Mouse (Mus musculus) cerebellum, adult 18-20 months (tissue): Measurements from ENCODE around the gene Lrba.
A peak's percentile ranks its signal among the peaks of the same experiment; 100 is the strongest.

Experiments
- DNase-seq, 2 experiments: peaks; one replicate each; pipeline ENCODE4 v3.0.0; 2021

The Lrba gene

DNA sequence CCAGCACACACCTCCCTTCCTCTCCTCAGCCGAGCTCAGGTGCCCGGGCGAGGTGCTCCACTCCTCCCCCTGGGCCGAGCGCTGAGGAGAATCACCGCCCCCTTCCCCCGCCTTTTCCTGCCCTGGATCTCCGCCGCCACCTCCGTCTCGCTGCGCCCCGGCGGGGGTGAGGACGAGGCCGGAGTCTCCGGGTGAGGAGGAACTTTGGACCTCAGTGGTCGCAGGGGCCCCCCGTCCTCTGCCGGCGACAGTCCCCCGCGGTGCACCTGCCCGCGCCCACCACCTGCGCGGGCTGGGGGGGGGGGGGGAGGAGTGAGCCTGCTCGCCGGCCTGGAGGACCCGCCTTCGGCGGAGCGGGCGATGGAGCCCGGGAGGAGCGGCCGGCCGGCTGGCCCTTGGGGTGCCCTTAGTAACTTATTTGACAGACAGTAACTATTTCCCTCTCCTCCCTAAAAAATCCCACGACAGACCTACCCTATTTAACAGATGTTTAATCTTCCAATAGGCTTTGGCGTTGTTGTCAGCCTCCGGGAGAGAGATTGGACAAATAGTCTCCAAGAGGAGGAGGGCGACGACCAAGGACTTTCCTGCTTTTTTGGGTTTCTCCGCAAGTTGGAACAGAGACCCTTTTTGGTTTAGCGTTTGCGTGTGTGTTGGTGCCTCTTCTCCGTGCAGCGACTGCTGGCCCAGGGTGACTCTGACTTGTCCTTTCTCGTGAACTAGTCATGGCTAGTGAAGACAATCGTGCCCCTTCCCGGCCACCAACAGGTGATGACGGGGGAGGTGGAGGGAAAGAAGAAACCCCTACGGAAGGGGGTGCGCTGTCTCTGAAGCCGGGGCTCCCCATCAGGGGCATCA lies at the start of gene Lrba:
Lrba (plus strand) TSS at position 117 of the 858 bp plus-strand sequence.
- peak; percentile 86 to 89 for DNase-seq

DNA sequence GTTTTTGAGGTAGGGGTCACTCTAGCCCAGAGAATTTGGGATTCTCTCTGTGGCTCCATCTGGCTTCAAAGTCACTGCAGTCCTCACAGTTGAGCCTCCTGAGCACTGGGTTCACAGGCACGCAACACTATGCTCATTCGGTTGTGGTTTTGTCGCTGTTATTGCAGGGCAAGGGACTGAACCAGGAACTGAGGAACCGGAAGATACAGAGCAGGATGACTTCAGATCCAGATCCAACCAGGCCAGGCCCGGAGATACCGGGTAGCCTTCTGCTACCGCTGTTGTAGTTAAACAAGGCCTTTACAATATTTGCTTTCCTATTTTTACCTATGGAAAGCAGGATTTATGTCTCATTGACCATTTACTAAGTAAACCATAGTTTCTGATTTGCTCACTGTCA lies 44.8 kb upstream of the Lrba start:
- DNase-seq, result no peak

DNA sequence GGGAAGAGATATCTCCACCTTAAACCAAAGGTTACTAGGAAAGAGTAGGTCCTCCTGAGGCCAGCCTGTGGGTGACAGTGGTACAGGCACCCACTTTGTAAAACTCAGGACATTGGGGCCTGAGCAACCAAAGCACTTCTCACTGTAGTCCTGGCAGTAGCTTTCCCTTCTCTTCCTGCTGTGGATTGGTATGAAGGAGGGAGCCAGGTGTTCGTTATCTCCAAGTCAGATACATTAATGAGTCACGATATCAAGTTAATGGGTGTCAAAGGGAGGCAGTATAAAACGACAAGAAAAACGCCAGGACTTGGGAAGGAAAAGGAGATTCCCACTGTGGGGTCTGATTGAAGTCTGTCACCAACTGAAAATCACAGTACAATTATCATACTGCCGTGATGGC lies 43.4 kb upstream of the Lrba start:
- DNase-seq, result no peak

- DNase-seq, result no peak
These were observed 39.9 kb upstream of the Lrba start for GRCm38 (mm10) chr3:86184546-86184945.

GRCm38 (mm10) chr3:86187736-86188389 lies 36.6 kb upstream of the Lrba start:
- no peak for DNase-seq

GRCm38 (mm10) chr3:86195981-86196380 lies 28.5 kb upstream of the Lrba start:
- no peak for DNase-seq

DNA sequence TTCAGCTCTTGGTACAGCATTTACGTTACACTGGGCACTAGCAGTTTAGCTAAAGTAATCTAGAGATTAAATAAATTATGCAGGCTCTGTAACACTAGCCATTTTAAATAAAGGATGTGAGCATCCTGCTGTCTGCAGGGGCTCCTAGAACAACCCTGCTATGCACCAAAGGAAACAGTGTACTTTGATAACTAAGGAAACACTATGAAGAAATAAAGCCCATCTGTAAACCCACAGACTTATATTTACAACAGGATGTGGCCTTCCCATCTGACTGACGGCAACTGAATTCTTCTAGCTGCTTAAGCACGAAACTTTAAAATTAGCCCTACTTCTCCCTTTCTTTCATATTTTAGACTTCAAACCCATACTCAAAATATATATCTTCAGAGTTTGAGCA lies 28.0 kb upstream of the Lrba start:
- DNase-seq, result no peak

DNA sequence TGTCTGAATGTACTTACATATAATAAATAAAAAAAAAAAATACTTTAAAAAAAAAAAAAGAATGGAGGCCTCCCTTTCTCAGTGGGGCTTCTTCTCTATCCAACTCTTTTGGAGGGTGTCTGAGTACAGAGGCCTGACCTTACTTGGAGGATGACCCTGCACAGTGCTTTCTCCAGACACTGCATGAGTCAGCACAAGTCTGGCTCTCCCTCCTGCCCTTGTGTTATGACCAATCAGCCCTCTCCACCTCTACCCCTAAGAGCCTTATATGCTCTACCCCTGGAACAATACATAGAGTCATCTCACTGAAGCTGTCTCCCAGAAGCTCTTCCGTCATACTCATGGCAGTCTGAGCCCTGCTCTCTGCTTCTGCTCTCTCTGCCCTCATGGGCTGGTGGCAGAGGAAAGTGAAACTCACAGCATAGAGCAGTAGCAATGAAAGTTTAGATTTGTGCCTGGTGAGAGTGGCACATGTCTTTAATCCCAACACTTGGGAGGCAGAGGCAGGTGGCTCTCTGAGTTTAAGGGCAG lies 22.8 kb upstream of the Lrba start:
- no peak for DNase-seq

DNA sequence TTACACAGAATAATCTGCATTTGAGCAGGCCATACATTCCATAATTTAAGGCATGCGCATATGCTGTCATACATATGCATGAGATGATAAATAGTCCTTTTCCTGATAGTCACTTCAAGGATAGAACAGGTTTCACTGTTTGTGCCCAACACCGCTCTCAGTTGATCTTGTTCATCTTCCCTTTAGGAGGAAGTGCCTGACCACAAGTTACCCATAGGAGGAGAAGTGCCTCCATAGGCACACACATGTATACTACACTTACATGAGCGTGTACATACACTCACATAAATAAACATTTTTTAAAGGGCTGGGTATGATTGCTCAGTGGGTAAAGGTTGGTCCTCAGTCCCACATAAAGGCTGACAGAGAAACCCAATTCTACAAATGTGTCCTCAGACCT lies 22.0 kb upstream of the Lrba start:
- DNase-seq, result no peak

GRCm38 (mm10) chr3:86204608-86205358 lies 19.7 kb upstream of the Lrba start:
- DNase-seq, result no peak

DNA sequence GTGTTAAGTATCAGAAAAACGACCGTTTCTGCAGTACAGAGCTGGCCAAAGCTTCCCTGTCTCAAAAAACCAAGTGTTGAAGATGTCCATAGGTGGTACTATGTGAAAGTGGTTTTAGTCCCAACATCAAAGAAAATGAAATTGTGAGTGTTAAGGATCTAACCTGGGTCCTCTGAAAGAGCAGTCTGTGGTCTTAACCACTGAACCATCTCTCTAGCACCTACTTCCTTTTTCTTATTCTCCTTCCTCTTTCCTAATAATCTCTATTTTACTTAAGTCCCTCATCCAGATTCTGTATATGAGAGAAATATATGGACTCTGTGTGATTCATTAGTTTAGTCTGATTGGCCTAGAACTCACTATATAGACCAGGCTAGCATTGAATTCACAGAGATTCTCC lies 17.9 kb upstream of the Lrba start:
- DNase-seq, result no peak

DNA sequence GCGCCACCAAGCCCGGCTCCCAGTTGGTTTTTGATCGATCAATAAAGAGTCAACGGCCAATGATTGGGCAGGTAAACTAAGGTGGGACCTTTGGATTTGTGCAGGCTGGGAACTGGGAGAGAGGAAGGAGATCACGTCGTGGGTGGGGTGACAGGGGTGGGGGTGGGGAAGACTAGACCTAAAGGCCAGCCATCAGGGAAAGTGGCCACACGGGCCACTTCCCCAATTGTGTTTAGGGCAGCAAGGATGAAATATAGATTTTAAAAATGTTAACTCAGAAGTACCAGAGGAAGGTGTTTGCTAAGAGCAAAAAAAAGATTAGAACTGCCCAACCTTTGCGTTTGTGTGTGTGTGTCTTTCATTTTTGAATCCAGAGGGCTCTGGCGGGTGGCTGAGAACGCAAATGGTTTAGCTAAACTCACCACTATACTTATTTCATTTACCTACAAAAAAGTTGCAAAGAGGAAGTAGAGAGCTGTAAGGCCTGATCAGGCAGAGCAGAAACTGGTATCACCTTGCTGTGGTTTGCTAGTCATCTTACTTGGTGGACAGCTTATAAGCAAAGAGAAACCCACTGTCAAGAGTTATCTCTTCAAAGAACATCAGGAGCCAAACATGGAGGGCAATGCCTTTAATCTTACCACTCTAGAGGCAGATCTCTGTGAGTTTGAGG lies 14.1 kb upstream of the Lrba start:
- no peak for DNase-seq

GRCm38 (mm10) chr3:86210959-86211358 lies 13.5 kb upstream of the Lrba start:
- no peak for DNase-seq

- DNase-seq, result no peak
These were observed 10.2 kb upstream of the Lrba start for GRCm38 (mm10) chr3:86214248-86214647.

DNA sequence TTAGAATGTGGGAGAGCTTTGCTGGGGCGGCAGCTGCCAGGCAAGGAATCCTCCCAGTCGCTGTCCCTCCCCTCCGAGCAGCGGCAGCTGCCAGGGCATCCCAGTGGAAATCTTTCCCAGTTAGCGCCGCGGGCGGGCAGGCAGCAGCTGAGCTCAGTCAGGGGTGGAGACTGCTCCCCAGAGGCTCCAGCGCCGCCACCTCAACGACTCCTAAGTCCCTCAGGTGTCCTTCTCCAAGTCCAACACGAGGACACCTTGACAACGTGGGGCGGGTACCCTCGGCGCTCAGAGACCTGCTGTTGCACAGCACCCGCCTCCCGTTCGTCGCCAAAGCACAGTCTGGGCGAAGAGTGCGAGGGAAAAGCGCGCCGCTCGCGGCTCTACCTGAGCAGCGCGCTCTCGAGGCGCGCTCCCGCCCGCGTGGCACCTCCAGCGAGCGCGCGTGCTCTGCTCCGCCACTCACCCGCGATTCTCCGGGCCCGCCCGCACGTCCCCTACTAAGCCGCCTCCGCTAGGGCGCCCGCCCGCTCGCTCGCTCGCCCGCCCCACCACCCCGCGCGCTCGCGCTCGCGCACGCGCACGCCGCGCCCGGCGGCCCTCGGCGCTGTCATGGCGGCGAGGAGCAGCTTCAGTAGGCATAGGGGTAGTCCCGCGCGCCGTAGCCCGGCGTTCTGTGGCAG lies 706 bp upstream of the Lrba start:
- DNase-seq, result peak; percentile 93 to 96

DNA sequence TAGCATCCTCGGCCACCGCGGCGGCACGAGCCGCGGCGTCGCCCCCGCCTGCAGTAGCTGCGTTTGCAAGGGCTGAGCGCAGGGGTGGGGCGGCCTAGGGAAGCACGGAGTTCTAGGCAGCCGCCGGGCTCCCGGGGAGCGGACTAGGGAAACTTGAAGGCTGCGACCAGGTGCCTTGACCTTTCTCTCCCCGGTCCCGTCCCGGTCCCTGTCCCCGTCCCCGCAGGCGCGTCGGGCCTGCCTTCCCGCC lies 241 bp upstream of the Lrba start:
- DNase-seq, result no peak

DNA sequence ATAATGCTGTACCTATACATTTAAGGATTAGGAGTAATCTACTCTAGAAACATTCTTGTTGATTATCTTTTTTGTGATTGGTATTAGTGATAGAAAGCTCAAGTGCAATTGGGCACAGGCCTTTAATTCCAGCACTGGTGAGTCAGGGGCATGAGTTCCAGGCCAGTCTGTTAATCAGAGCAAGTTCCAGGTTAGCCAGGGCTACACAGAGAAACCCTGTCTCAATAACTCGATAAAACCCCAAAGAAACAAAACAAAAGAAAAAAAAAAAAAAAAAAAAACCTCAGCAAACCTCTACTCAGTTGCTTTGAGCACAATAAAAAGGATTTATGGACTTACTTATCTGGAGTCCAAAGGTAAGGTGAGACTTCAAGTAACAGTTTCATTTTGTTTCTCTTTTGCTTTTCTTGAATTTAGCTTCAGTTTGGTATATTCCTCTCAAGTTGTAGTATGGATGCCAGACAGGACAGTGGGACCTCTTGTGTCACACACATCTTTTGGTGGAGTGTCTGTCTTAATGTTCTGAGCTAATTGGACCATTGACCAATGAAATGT lies 7.1 kb downstream of the Lrba start:
- DNase-seq, result no peak

GRCm38 (mm10) chr3:86247193-86247592 lies 22.7 kb downstream of the Lrba start:
- no peak for DNase-seq

DNA sequence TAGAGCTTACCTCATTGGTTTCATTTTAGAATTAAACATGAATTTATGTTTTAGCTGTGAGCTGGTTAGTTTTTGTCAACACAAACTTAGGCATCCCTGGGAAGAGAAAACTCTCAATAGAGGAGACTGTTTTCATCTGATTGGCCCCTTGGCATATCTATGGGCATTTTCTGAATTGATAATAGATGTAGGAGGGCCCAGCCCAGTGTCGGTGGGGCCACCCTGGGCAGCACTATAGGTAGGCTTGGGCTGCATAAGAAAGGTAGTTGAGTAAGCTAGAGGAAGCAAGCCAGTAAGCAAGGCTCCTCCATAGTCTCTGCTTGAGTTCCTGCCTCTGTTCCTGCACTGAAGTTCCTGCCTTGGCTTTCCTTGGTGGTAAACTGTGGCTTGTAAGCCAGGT lies 26.7 kb downstream of the Lrba start:
- DNase-seq, result no peak

- DNase-seq, result no peak
These were observed 28.1 kb downstream of the Lrba start for GRCm38 (mm10) chr3:86252588-86252987.

DNA sequence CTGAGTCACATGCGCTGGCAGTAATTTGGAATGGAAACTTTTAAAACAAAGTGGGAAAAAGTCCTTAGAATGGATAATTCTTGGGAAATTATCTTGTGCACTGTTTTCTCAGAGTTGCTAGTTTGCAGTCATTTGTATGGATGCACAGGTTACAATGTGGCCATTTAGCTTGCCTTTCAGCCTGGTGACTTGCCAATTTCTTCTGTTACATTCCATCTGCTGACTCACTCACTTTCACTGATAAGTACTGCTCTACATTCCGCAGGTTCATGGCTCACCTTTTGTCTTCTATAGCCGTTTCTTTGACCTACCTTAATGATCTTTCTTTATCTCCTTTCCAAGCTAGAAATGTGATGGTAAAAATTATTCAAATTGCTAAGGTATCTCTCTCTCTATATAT lies 28.6 kb downstream of the Lrba start:
- peak; percentile 28 to 50 for DNase-seq

DNA sequence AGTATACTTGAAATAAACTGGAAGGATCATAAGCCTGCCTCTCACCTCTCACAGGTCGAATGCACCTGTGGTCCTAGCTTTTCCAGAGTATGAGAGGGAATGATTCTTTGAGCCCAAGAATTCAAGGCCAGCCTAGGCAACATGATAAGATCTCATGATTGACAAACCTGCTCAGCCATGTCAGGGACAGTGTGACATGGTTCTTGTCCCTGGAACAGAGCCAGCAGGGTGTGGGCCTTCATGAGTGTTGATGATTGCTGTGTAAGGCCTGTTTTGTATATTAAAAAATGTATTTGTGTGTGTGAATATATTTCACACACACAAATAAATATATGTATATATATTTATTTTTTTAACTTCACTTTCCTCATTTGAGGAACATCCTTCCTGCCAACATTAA lies 29.3 kb downstream of the Lrba start:
- no peak for DNase-seq
